Comparison of ENCODE assay signal across 8 mouse cellular contexts in the genomic region with DNA sequence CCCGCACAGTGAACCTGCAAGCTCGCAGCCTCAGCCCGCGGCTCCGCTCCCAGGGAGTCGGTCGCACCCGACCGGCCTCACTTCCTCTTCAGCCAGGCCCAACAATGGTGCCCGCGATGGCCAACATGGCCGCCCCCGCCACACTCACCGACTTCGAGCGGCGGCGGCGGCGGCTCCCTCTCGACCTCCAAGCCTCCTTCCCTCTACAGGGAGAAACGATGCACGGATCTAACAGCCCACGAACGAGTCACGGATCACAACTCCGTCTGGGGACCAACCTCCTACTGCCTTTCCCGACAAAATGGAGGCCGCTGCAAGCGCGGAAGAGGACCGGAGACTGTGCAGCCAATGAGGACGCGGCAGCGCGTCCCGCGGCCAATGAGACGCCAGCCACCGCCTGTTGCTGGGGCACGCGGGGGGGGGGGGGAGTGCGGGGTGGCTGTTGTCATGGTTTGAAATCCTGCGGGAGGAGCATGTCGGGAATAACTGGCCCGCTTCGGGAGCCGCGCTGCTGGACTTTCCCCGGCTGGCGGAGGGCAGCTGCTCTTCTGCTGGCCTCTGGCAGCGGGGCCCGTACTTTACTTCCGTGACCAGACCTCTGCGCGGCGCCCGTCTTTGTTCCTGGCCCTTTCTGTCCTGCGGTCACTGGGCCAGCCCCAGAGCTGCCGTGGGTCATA. TPM values are rescaled to one million over a fixed set of nuclear protein-coding genes. Genes with fewer than 3 reads are reported as not detected.
DNase-seq lines count a peak whose midpoint lies in the region; ATAC-seq lines count a peak whose summit lies in the region.

A gene (minus strand): TSS at position 325 of the 677 bp plus-strand sequence.

- WGBS in hindbrain, embryonic 12.5 days, result under 1% methylated on average over 56 of the region's 60 CpGs

- peak within 1 kb of the TSS; percentile 88 for H3K9ac ChIP-seq in hindbrain, embryonic 12.5 days

- H3K27me3 ChIP-seq in hindbrain, embryonic 12.5 days, result no peaks in the 10 kb centered on the region

- peak within 1 kb of the TSS; percentile 72 for H3K4me3 ChIP-seq in hindbrain, embryonic 12.5 days

- peaks cover 18% of the 10 kb centered on the region for H3K36me3 ChIP-seq in hindbrain, embryonic 12.5 days

- ATAC-seq in hindbrain, embryonic 12.5 days (ENCODE audit: low FRiP score), result peak; percentile 96

- DNase-seq in NIH3T3 (ENCODE audit: low read depth), result peak; percentile 93
- DNase-seq in cerebellum, adult 9-11 months, result peak; percentile 88
- peak; percentile 85 to 88 for DNase-seq in frontal cortex, postnatal 10 days (ENCODE audit: low spot score in 2 of 2)
- DNase-seq in layer of hippocampus, postnatal 25 days (ENCODE audit: extremely low spot score in 1 of 2, low spot score in 1 of 2), result peak; percentile 80 to 86
- DNase-seq in lung, postnatal 25 days (ENCODE audit: low spot score), result peak; percentile 92
- DNase-seq in retina, embryonic 14.5 days (ENCODE audit: low spot score), result peak; percentile 93
- peak; percentile 87 for DNase-seq in thymus, postnatal 4 days

- H3K27ac ChIP-seq in hindbrain, embryonic 12.5 days, result peak within 1 kb of the TSS; percentile 99

- H3K9me3 ChIP-seq in hindbrain, embryonic 12.5 days (replicated peaks), result no peaks in the 10 kb centered on the region

- peaks cover 53% of the 10 kb centered on the region for H3K4me1 ChIP-seq in hindbrain, embryonic 12.5 days

- peak within 1 kb of the TSS; percentile 83 for H3K4me2 ChIP-seq in hindbrain, embryonic 12.5 days (replicated peaks)

RNA-seq across cellular contexts. Expression of the gene that starts here (rescaled TPM):
- 152 and 154 TPM in 2 replicates for polyA plus RNA-seq in hindbrain, embryonic 12.5 days (2016; fragmentation: Nextera tagmentation; extraction: Ambion mirVana)
- 10 to 100 TPM; 54.0 to 55.9 TPM for total RNA-seq in layer of hippocampus, postnatal 25 days (2021)

Comparison
In these comparisons a context has a peak if more than half of its experiments do, and no peak if none do; other contexts are left out.
1. Peak in every context shown above with its lines: DNase-seq, ATAC-seq, H3K4me3 ChIP-seq and H3K27ac ChIP-seq.